Mouse (Mus musculus) neural tube, embryonic 12.5 days (tissue): ENCODE results near the gene Nt5m. TPM values are rescaled to one million over a fixed set of nuclear protein-coding genes. Genes with fewer than 3 reads are reported as not detected.

Experiments used
- ATAC-seq: fragments of 200-750 bp; cut with Nextera tagmentation; 2 replicates; pipeline ENCODE4 v1.8.0; 2017; ENCODE audit warnings: low read depth, mild to moderate bottlenecking, moderate TSS enrichment, moderate library complexity; ENCODE audit not compliant: low FRiP score
- H3K27ac ChIP-seq: fragments of 300-500 bp; sonication (generic); 2 replicates; pipeline ENCODE4 v1.5.1; 2016
- H3K27me3 ChIP-seq: fragments of 300-500 bp; sonication (generic); replicated peaks from 2 replicates; pipeline ENCODE4 v1.6.1; 2016; ENCODE audit warnings: mild to moderate bottlenecking
- H3K36me3 ChIP-seq: fragments of 300-500 bp; sonication (generic); 2 replicates; pipeline ENCODE4 v1.6.1; 2016; ENCODE audit warnings: mild to moderate bottlenecking
- H3K4me1 ChIP-seq: fragments of 300-500 bp; sonication (generic); 2 replicates; pipeline ENCODE4 v1.6.1; 2016
- H3K4me2 ChIP-seq: fragments of 300-500 bp; sonication (generic); replicated peaks from 2 replicates; pipeline ENCODE4 v1.6.1; 2016; ENCODE audit warnings: mild to moderate bottlenecking
- H3K4me3 ChIP-seq: fragments of 300-500 bp; sonication (generic); 2 replicates; pipeline ENCODE4 v1.5.1; 2016
- H3K9ac ChIP-seq: fragments of 300-500 bp; sonication (generic); 2 replicates; pipeline ENCODE4 v1.6.1; 2016; ENCODE audit warnings: mild to moderate bottlenecking
- H3K9me3 ChIP-seq: fragments of 300-500 bp; sonication (generic); 2 replicates; pipeline ENCODE4 v1.6.1; 2016; ENCODE audit warnings: mild to moderate bottlenecking
- WGBS: fragments of 180-500 bp; shearing (Covaris S2); methylation state at CpG from one replicate; pipeline ENCODE4 v1.1.7; 2016; 5-methylcytosine and 5-hydroxymethylcytosine counted together
- polyA plus RNA-seq: library from polyadenylated mRNA; unstranded; fragments of >200 nt; fragmentation: Nextera tagmentation; extraction: Ambion mirVana; gene quantifications from 2 replicates; pipeline ENCODE4 v1.2.1, GENCODE M21; 2016

Gene Nt5m
- polyA plus RNA-seq, 1 experiment from 2014 or later, result 53.8 TPM

- 0 out of 2 replicates have a peak, but pooled peaks have one; percentile 18 for ATAC-seq
- Histone ChIP-seq H3K27ac (no peak overlapping the region), H3K27me3 (no peaks in the 10 kb centered on the region), H3K4me2 (no peak overlapping the region), H3K9ac (no peak overlapping the region), H3K4me3 (no peak overlapping the region), H3K9me3 (no peaks in the 10 kb centered on the region), H3K36me3 (no peaks in the 10 kb centered on the region), H3K4me1 (peaks cover 13% of the 10 kb centered on the region; the same call in 1 of the 2 replicates)
- 18% methylated on average over 2 of the region's 2 CpGs for WGBS
Observed at GRCm38 (mm10) chr11:59847131-59847530, 7.9 kb downstream of the Nt5m start.

- Histone ChIP-seq H3K4me3 (peak overlapping the region; percentile 75), H3K4me2 (peak overlapping the region; percentile 78)
- under 1% methylated on average over 69 of the region's 69 CpGs for WGBS
Observed at GRCm38 (mm10) chr11:59847891-59848884, 8.9 kb downstream of the Nt5m start.

GRCm38 (mm10) chr11:59852865-59853264, 13.6 kb downstream of the Nt5m start:
- Histone ChIP-seq H3K4me2 (no peak overlapping the region), H3K27ac (no peak overlapping the region), H3K4me1 (peaks cover 13% of the 10 kb centered on the region; the same call in 1 of the 2 replicates), H3K9me3 (no peaks in the 10 kb centered on the region), H3K9ac (no peak overlapping the region), H3K36me3 (no peaks in the 10 kb centered on the region), H3K27me3 (no peaks in the 10 kb centered on the region), H3K4me3 (no peak overlapping the region)
- WGBS, result 74% methylated on average over 3 of the region's 3 CpGs
- ATAC-seq, result no peak

More at GRCm38 (mm10) chr11:59847891-59848884, 8.9 kb downstream of the Nt5m start:
- no peaks in the 10 kb centered on the region for H3K36me3 ChIP-seq
- H3K27ac ChIP-seq, result peak overlapping the region; percentile 71
- H3K9ac ChIP-seq, result peak overlapping the region; percentile 81
- no peaks in the 10 kb centered on the region for H3K27me3 ChIP-seq
- H3K4me1 ChIP-seq, result peaks cover 13% of the 10 kb centered on the region; the same call in 1 of the 2 replicates
- peak; percentile 91 for ATAC-seq
- no peaks in the 10 kb centered on the region for H3K9me3 ChIP-seq

- no peaks in the 10 kb centered on the region for H3K9me3 ChIP-seq
- ATAC-seq, result no peak
- 90% methylated on average over 11 of the region's 11 CpGs for WGBS
- no peak overlapping the region for H3K4me2 ChIP-seq
- no peaks in the 10 kb centered on the region; the same call in 1 of the 2 replicates for H3K4me1 ChIP-seq
- peaks cover 6% of the 10 kb centered on the region; the same call in 1 of the 2 replicates for H3K36me3 ChIP-seq
- H3K4me3 ChIP-seq, result no peak overlapping the region
- no peaks in the 10 kb centered on the region for H3K27me3 ChIP-seq
- H3K9ac ChIP-seq, result no peak overlapping the region
- no peak overlapping the region for H3K27ac ChIP-seq
Observed at GRCm38 (mm10) chr11:59860467-59860866, 21.2 kb downstream of the Nt5m start.

GRCm38 (mm10) chr11:59864316-59864715, 25.1 kb downstream of the Nt5m start:
- Histone ChIP-seq H3K4me3 (no peak overlapping the region), H3K27ac (no peak overlapping the region), H3K4me1 (no peaks in the 10 kb centered on the region; the same call in 1 of the 2 replicates), H3K4me2 (no peak overlapping the region), H3K9me3 (no peaks in the 10 kb centered on the region), H3K27me3 (no peaks in the 10 kb centered on the region), H3K9ac (no peak overlapping the region), H3K36me3 (peaks cover 6% of the 10 kb centered on the region; the same call in 1 of the 2 replicates)
- no peak for ATAC-seq
- WGBS, result 91% methylated on average over 6 of the region's 6 CpGs

- Histone ChIP-seq H3K4me1 (no peaks in the 10 kb centered on the region), H3K9me3 (no peaks in the 10 kb centered on the region), H3K4me3 (no peak overlapping the region), H3K9ac (no peak overlapping the region), H3K4me2 (no peak overlapping the region), H3K27ac (no peak overlapping the region), H3K27me3 (no peaks in the 10 kb centered on the region), H3K36me3 (peaks cover 31% of the 10 kb centered on the region)
- ATAC-seq, result no peak
- WGBS, result 92% methylated on average over 8 of the region's 8 CpGs
Observed at GRCm38 (mm10) chr11:59872124-59872523, 32.9 kb downstream of the Nt5m start.

GRCm38 (mm10) chr11:59880031-59880430, 40.8 kb downstream of the Nt5m start:
- 33% methylated on average over 2 of the region's 2 CpGs for WGBS
- Histone ChIP-seq H3K27me3 (no peaks in the 10 kb centered on the region), H3K9me3 (no peaks in the 10 kb centered on the region), H3K27ac (no peak overlapping the region), H3K9ac (no peak overlapping the region), H3K4me2 (no peak overlapping the region), H3K36me3 (peaks cover 24% of the 10 kb centered on the region), H3K4me1 (0 out of 2 replicates have a peak, but pooled peaks cover 4% of the 10 kb centered on the region), H3K4me3 (no peak overlapping the region)
- ATAC-seq, result peak; percentile 74

- 67% methylated on average over 17 of the region's 17 CpGs for WGBS
- Histone ChIP-seq H3K4me2 (no peak overlapping the region), H3K9ac (no peak overlapping the region), H3K4me1 (no peaks in the 10 kb centered on the region), H3K36me3 (no peaks in the 10 kb centered on the region), H3K9me3 (no peaks in the 10 kb centered on the region), H3K27me3 (no peaks in the 10 kb centered on the region), H3K4me3 (no peak overlapping the region), H3K27ac (no peak overlapping the region)
- no peak for ATAC-seq
Observed at GRCm38 (mm10) chr11:59885217-59885986, 46.2 kb downstream of the Nt5m start.

GRCm38 (mm10) chr11:59886952-59887351, 47.7 kb downstream of the Nt5m start:
- Histone ChIP-seq H3K36me3 (no peaks in the 10 kb centered on the region), H3K4me1 (no peaks in the 10 kb centered on the region), H3K4me3 (no peak overlapping the region), H3K27me3 (no peaks in the 10 kb centered on the region), H3K4me2 (no peak overlapping the region), H3K27ac (no peak overlapping the region), H3K9me3 (no peaks in the 10 kb centered on the region), H3K9ac (no peak overlapping the region)
- WGBS, result 70% methylated on average over 1 of the region's 1 CpGs
- no peak for ATAC-seq

- Histone ChIP-seq H3K4me3 (no peak overlapping the region), H3K27me3 (no peaks in the 10 kb centered on the region), H3K9me3 (no peaks in the 10 kb centered on the region), H3K4me2 (no peak overlapping the region), H3K4me1 (no peaks in the 10 kb centered on the region), H3K9ac (no peak overlapping the region), H3K36me3 (no peaks in the 10 kb centered on the region), H3K27ac (no peak overlapping the region)
- no peak for ATAC-seq
- 75% methylated on average over 5 of the region's 5 CpGs for WGBS
Observed at GRCm38 (mm10) chr11:59888151-59888550, 48.9 kb downstream of the Nt5m start.

GRCm38 (mm10) chr11:59891854-59892253, 52.6 kb downstream of the Nt5m start:
- H3K36me3 ChIP-seq, result no peaks in the 10 kb centered on the region
- no peak overlapping the region; the same call in 1 of the 2 replicates for H3K9ac ChIP-seq
- H3K4me2 ChIP-seq, result no peak overlapping the region
- H3K27ac ChIP-seq, result no peak overlapping the region
- no peak for ATAC-seq
- H3K9me3 ChIP-seq, result no peaks in the 10 kb centered on the region
- H3K4me3 ChIP-seq, result no peak overlapping the region
- no peaks in the 10 kb centered on the region for H3K27me3 ChIP-seq
- 47% methylated on average over 6 of the region's 6 CpGs for WGBS
- H3K4me1 ChIP-seq, result no peaks in the 10 kb centered on the region
